In genomic region chr4:104843546-104843945, GRCm38 (mm10) we compare ENCODE assay signal across 22 mouse cellular contexts. TPM values are rescaled to one million over a fixed set of nuclear protein-coding genes. Genes with fewer than 3 reads are reported as not detected.
DNase-seq lines count a peak whose midpoint lies in the region; ATAC-seq lines count a peak whose summit lies in the region.
"Had no signal": no experiment of that assay in that cellular context is flagged by ENCODE, and none has a peak within 500 bp of the region (broad histone marks: within the 10 kb centered on the region; RNA-seq: fewer than 3 reads in every experiment).

No protein-coding gene starts in this region.

- H3K9ac ChIP-seq in forebrain, embryonic 11.5 days (ENCODE audit: low read length), result no peak overlapping the region
- H3K9ac ChIP-seq in forebrain, embryonic 16.5 days (replicated peaks; ENCODE audit: low read depth, low read length), result no peak overlapping the region
- no peak overlapping the region for H3K9ac ChIP-seq in hindbrain, embryonic 11.5 days (ENCODE audit: low read depth, low read length)
- H3K9ac ChIP-seq in hindbrain, embryonic 16.5 days (ENCODE audit: low read depth, low read length), result no peak overlapping the region
- H3K9ac ChIP-seq in neural tube, embryonic 11.5 days (ENCODE audit: low read length), result no peak overlapping the region
- no peak overlapping the region for H3K9ac ChIP-seq in neural tube, embryonic 15.5 days (replicated peaks)
- H3K9ac ChIP-seq: embryonic facial prominence, embryonic 13.5 days; heart, embryonic 15.5 days; hindbrain, embryonic 15.5 days had no signal

- no peak overlapping the region for H3K4me3 ChIP-seq in forebrain, embryonic 11.5 days (ENCODE audit: low read depth, low read length)
- H3K4me3 ChIP-seq in forebrain, embryonic 16.5 days (replicated peaks; ENCODE audit: low read length), result no peak overlapping the region
- no peak overlapping the region for H3K4me3 ChIP-seq in hindbrain, embryonic 11.5 days (ENCODE audit: low read depth, low read length)
- no peak overlapping the region for H3K4me3 ChIP-seq in hindbrain, embryonic 16.5 days (ENCODE audit: low read length)
- no peak overlapping the region for H3K4me3 ChIP-seq in neural tube, embryonic 11.5 days (ENCODE audit: low read depth, low read length)
- no peak overlapping the region for H3K4me3 ChIP-seq in neural tube, embryonic 15.5 days (replicated peaks)
- H3K4me3 ChIP-seq: embryonic facial prominence, embryonic 13.5 days; heart, embryonic 10.5 days; heart, embryonic 15.5 days; hindbrain, embryonic 15.5 days had no signal

- no peaks in the 10 kb centered on the region for H3K9me3 ChIP-seq in forebrain, embryonic 11.5 days (ENCODE audit: control insufficient read depth, low read length)
- no peaks in the 10 kb centered on the region for H3K9me3 ChIP-seq in forebrain, embryonic 16.5 days (ENCODE audit: control insufficient read depth, low read length)
- no peaks in the 10 kb centered on the region for H3K9me3 ChIP-seq in hindbrain, embryonic 11.5 days (ENCODE audit: control insufficient read depth, low read length)
- no peaks in the 10 kb centered on the region for H3K9me3 ChIP-seq in hindbrain, embryonic 16.5 days (ENCODE audit: control insufficient read depth, low read length)
- H3K9me3 ChIP-seq in neural tube, embryonic 11.5 days (ENCODE audit: control insufficient read depth, low read length), result no peaks in the 10 kb centered on the region
- no peaks in the 10 kb centered on the region for H3K9me3 ChIP-seq in neural tube, embryonic 15.5 days (replicated peaks)
- H3K9me3 ChIP-seq: embryonic facial prominence, embryonic 13.5 days; heart, embryonic 10.5 days; heart, embryonic 15.5 days; hindbrain, embryonic 15.5 days had no signal

- no peaks in the 10 kb centered on the region for H3K36me3 ChIP-seq in forebrain, embryonic 11.5 days (ENCODE audit: control insufficient read depth, insufficient read depth, low read length)
- no peaks in the 10 kb centered on the region for H3K36me3 ChIP-seq in forebrain, embryonic 16.5 days (ENCODE audit: control insufficient read depth, insufficient read depth)
- no peaks in the 10 kb centered on the region for H3K36me3 ChIP-seq in hindbrain, embryonic 11.5 days (ENCODE audit: control insufficient read depth, insufficient read depth, low read length)
- no peaks in the 10 kb centered on the region for H3K36me3 ChIP-seq in hindbrain, embryonic 16.5 days (ENCODE audit: control insufficient read depth, insufficient read depth, low read length)
- no peaks in the 10 kb centered on the region for H3K36me3 ChIP-seq in neural tube, embryonic 11.5 days (ENCODE audit: control insufficient read depth, insufficient read depth, low read length)
- H3K36me3 ChIP-seq in neural tube, embryonic 15.5 days, result no peaks in the 10 kb centered on the region
- H3K36me3 ChIP-seq: embryonic facial prominence, embryonic 13.5 days; heart, embryonic 10.5 days; heart, embryonic 15.5 days; hindbrain, embryonic 15.5 days had no signal

- peak; percentile 18 for DNase-seq in forebrain, embryonic 11.5 days (ENCODE audit: low spot score)
- peak; percentile 19 for DNase-seq in hindbrain, embryonic 11.5 days (ENCODE audit: low spot score)
- peak; percentile 15 for DNase-seq in neural tube, embryonic 11.5 days (ENCODE audit: low spot score)
- DNase-seq in frontal cortex, postnatal 14 days (ENCODE audit: low spot score in 2 of 2), result no peak
- DNase-seq: adrenal gland, adult 2 months; adrenal gland, postnatal 36 days; cerebellum, adult 11 months; cerebellum, adult 8-10 months; cerebellum, postnatal 14 days; gastrocnemius, postnatal 36 days; heart, adult 18-20 months; heart, postnatal 14 days; kidney, adult 11 months; kidney, adult 9 months had no signal

- H3K4me1 ChIP-seq in forebrain, embryonic 11.5 days (replicated peaks; ENCODE audit: control insufficient read depth, insufficient read depth, low read length), result no peaks in the 10 kb centered on the region
- no peaks in the 10 kb centered on the region for H3K4me1 ChIP-seq in forebrain, embryonic 16.5 days (replicated peaks; ENCODE audit: control insufficient read depth, insufficient read depth, low read length)
- no peaks in the 10 kb centered on the region for H3K4me1 ChIP-seq in hindbrain, embryonic 11.5 days (replicated peaks; ENCODE audit: control insufficient read depth, insufficient read depth, low read length)
- no peaks in the 10 kb centered on the region for H3K4me1 ChIP-seq in hindbrain, embryonic 16.5 days (ENCODE audit: control insufficient read depth, insufficient read depth, low read depth, low read length)
- H3K4me1 ChIP-seq in neural tube, embryonic 11.5 days (ENCODE audit: control insufficient read depth, insufficient read depth, low read length), result no peaks in the 10 kb centered on the region
- no peaks in the 10 kb centered on the region for H3K4me1 ChIP-seq in neural tube, embryonic 15.5 days
- H3K4me1 ChIP-seq: embryonic facial prominence, embryonic 13.5 days; heart, embryonic 10.5 days; heart, embryonic 15.5 days; hindbrain, embryonic 15.5 days had no signal

- H3K27ac ChIP-seq in forebrain, embryonic 11.5 days (ENCODE audit: low read depth, low read length), result no peak overlapping the region
- H3K27ac ChIP-seq in forebrain, embryonic 16.5 days (ENCODE audit: low read length), result no peak overlapping the region
- H3K27ac ChIP-seq in hindbrain, embryonic 11.5 days (ENCODE audit: low read depth, low read length), result no peak overlapping the region
- H3K27ac ChIP-seq in hindbrain, embryonic 16.5 days (ENCODE audit: low read depth, low read length), result no peak overlapping the region
- no peak overlapping the region for H3K27ac ChIP-seq in neural tube, embryonic 11.5 days (ENCODE audit: low read depth, low read length)
- no peak overlapping the region for H3K27ac ChIP-seq in neural tube, embryonic 15.5 days (replicated peaks)
- H3K27ac ChIP-seq: embryonic facial prominence, embryonic 13.5 days; heart, embryonic 10.5 days; heart, embryonic 15.5 days; hindbrain, embryonic 15.5 days had no signal

- no peak overlapping the region for H3K4me2 ChIP-seq in forebrain, embryonic 11.5 days (ENCODE audit: low read depth, low read length, severe bottlenecking)
- no peak overlapping the region for H3K4me2 ChIP-seq in forebrain, embryonic 16.5 days (ENCODE audit: low read length)
- no peak overlapping the region for H3K4me2 ChIP-seq in hindbrain, embryonic 11.5 days (replicated peaks; ENCODE audit: low read depth, low read length)
- no peak overlapping the region for H3K4me2 ChIP-seq in hindbrain, embryonic 16.5 days (ENCODE audit: low read length)
- no peak overlapping the region for H3K4me2 ChIP-seq in neural tube, embryonic 11.5 days (ENCODE audit: low read depth)
- H3K4me2 ChIP-seq in neural tube, embryonic 15.5 days, result no peak overlapping the region
- H3K4me2 ChIP-seq: embryonic facial prominence, embryonic 13.5 days; heart, embryonic 15.5 days; hindbrain, embryonic 15.5 days had no signal

- H3K27me3 ChIP-seq in forebrain, embryonic 11.5 days (ENCODE audit: control insufficient read depth, insufficient read depth, low read length), result no peaks in the 10 kb centered on the region
- H3K27me3 ChIP-seq in forebrain, embryonic 16.5 days (replicated peaks; ENCODE audit: control insufficient read depth, insufficient read depth, low read length), result no peaks in the 10 kb centered on the region
- H3K27me3 ChIP-seq in hindbrain, embryonic 11.5 days (ENCODE audit: control insufficient read depth, insufficient read depth, low read length), result no peaks in the 10 kb centered on the region
- H3K27me3 ChIP-seq in hindbrain, embryonic 16.5 days (replicated peaks; ENCODE audit: control insufficient read depth, insufficient read depth, low read length), result no peaks in the 10 kb centered on the region
- H3K27me3 ChIP-seq in neural tube, embryonic 11.5 days (ENCODE audit: control insufficient read depth, insufficient read depth, low read length), result no peaks in the 10 kb centered on the region
- H3K27me3 ChIP-seq in neural tube, embryonic 15.5 days (replicated peaks), result no peaks in the 10 kb centered on the region
- H3K27me3 ChIP-seq: embryonic facial prominence, embryonic 13.5 days; heart, embryonic 15.5 days; hindbrain, embryonic 15.5 days had no signal

- 57% methylated on average over 4 of the region's 4 CpGs for WGBS in forebrain, embryonic 11.5 days
- WGBS in forebrain, embryonic 16.5 days, result 34% methylated on average over 4 of the region's 4 CpGs
- WGBS in hindbrain, embryonic 11.5 days, result 53% methylated on average over 4 of the region's 4 CpGs
- WGBS in hindbrain, embryonic 16.5 days, result 37% methylated on average over 4 of the region's 4 CpGs
- WGBS in neural tube, embryonic 11.5 days, result 48% methylated on average over 4 of the region's 4 CpGs
- 25% methylated on average over 4 of the region's 4 CpGs for WGBS in neural tube, embryonic 15.5 days

- ATAC-seq in forebrain, embryonic 11.5 days (replicated peaks; ENCODE audit: low FRiP score), result no peak
- no peak for ATAC-seq in forebrain, embryonic 16.5 days
- ATAC-seq in hindbrain, embryonic 11.5 days (ENCODE audit: low FRiP score), result peak; percentile 35; the same call in 1 of the 2 replicates
- no peak for ATAC-seq in hindbrain, embryonic 16.5 days
- no peak for ATAC-seq in neural tube, embryonic 11.5 days (ENCODE audit: insufficient read depth, low FRiP score, low TSS enrichment)
- no peak for ATAC-seq in neural tube, embryonic 15.5 days (ENCODE audit: low FRiP score)

RNA-seq across cellular contexts. Expression of gene Gm17662, which starts 13.6 kb away (rescaled TPM):
- not detected in 2 replicates for polyA plus RNA-seq in forebrain, embryonic 11.5 days (2014; fragmentation: Nextera tagmentation; extraction: Ambion mirVana)
- polyA plus RNA-seq in forebrain, embryonic 16.5 days (2015; fragmentation: Nextera tagmentation; extraction: Ambion mirVana), result not detected in 2 replicates
- polyA plus RNA-seq in hindbrain, embryonic 11.5 days (2014; fragmentation: Nextera tagmentation; extraction: Ambion mirVana), result not detected in 2 replicates
- polyA plus RNA-seq in hindbrain, embryonic 16.5 days (2015; fragmentation: Nextera tagmentation; extraction: Ambion mirVana), result not detected in 2 replicates
- polyA plus RNA-seq in neural tube, embryonic 11.5 days (2014; fragmentation: Nextera tagmentation; extraction: Ambion mirVana), result not detected in 2 replicates
- polyA plus RNA-seq in neural tube, embryonic 15.5 days (2015; fragmentation: Nextera tagmentation; extraction: Ambion mirVana), result not detected in 2 replicates
- polyA plus RNA-seq: adrenal gland, adult 2 months; embryonic facial prominence, embryonic 13.5 days; heart, embryonic 10.5 days; heart, embryonic 15.5 days; hindbrain, embryonic 15.5 days; intestine, embryonic 14.5 days had no signal

RNA-seq across cellular contexts. Expression of gene C8a, which starts 32.7 kb away (rescaled TPM):
- not detected in 2 replicates for polyA plus RNA-seq in forebrain, embryonic 11.5 days (2014; fragmentation: Nextera tagmentation; extraction: Ambion mirVana)
- polyA plus RNA-seq in forebrain, embryonic 16.5 days (2015; fragmentation: Nextera tagmentation; extraction: Ambion mirVana), result not detected in 2 replicates
- 0.13 TPM in 1 of 2 replicates, not detected in the other for polyA plus RNA-seq in hindbrain, embryonic 11.5 days (2014; fragmentation: Nextera tagmentation; extraction: Ambion mirVana)
- polyA plus RNA-seq in hindbrain, embryonic 16.5 days (2015; fragmentation: Nextera tagmentation; extraction: Ambion mirVana), result not detected in 2 replicates
- polyA plus RNA-seq in neural tube, embryonic 11.5 days (2014; fragmentation: Nextera tagmentation; extraction: Ambion mirVana), result 0.11 TPM in 1 of 2 replicates, not detected in the other
- polyA plus RNA-seq in neural tube, embryonic 15.5 days (2015; fragmentation: Nextera tagmentation; extraction: Ambion mirVana), result 0.06 TPM in 1 of 2 replicates, not detected in the other
- polyA plus RNA-seq: adrenal gland, adult 2 months; embryonic facial prominence, embryonic 13.5 days; heart, embryonic 15.5 days; hindbrain, embryonic 15.5 days had no signal

Comparison
In these comparisons a context has a peak if more than half of its experiments do, and no peak if none do; other contexts are left out.
1. DNase-seq: peak in forebrain, embryonic 11.5 days (single experiment), hindbrain, embryonic 11.5 days (single experiment) and neural tube, embryonic 11.5 days (single experiment); none in frontal cortex, postnatal 14 days (0 of 2).